Mouse (Mus musculus): ENCODE measurements around the gene Cd40. TPM values are rescaled to one million over a fixed set of nuclear protein-coding genes. Genes with fewer than 3 reads are reported as not detected.

The Cd40 gene
- polyA plus RNA-seq, 1 experiment = not detected

- Histone ChIP-seq H3K27ac (ENCODE audit: insufficient read depth, low read depth, low read length) (no peak overlapping the region), H3K4me3 (ENCODE audit: insufficient read depth, low read depth, low read length) (no peak overlapping the region), H3K4me1 (ENCODE audit: control insufficient read depth, insufficient read depth, low read length) (peaks cover 19% of the 10 kb centered on the region)
- TF ChIP-seq POLR2A (IDR thresholded peaks at IDR 0.05; ENCODE audit: insufficient read depth, low read depth, low read length) (no peak), CTCF (IDR thresholded peaks at IDR 0.05; ENCODE audit: insufficient read depth, low read depth, low read length) (no peak)
- WGBS = 46% methylated on average over 16 of the region's 16 CpGs
Measured at GRCm38 (mm10) chr2:165105513-165106079, 50.2 kb downstream of the Cd40 start.

- peaks cover 16% of the 10 kb centered on the region for H3K4me1 ChIP-seq (ENCODE audit: control insufficient read depth, insufficient read depth, low read length)
- WGBS = 26% methylated on average over 18 of the region's 18 CpGs
- H3K27ac ChIP-seq (ENCODE audit: insufficient read depth, low read depth, low read length) = no peak overlapping the region
- H3K4me3 ChIP-seq (ENCODE audit: insufficient read depth, low read depth, low read length) = no peak overlapping the region
- TF ChIP-seq CTCF (IDR thresholded peaks at IDR 0.05; ENCODE audit: insufficient read depth, low read depth, low read length) = no peak
- TF ChIP-seq POLR2A (IDR thresholded peaks at IDR 0.05; ENCODE audit: insufficient read depth, low read depth, low read length) = no peak
Measured at GRCm38 (mm10) chr2:165106585-165106984, 51.2 kb downstream of the Cd40 start.

GRCm38 (mm10) chr2:165112149-165112548, 56.7 kb downstream of the Cd40 start:
- Histone ChIP-seq H3K4me3 (ENCODE audit: insufficient read depth, low read depth, low read length) (no peak overlapping the region), H3K4me1 (ENCODE audit: control insufficient read depth, insufficient read depth, low read length) (peaks cover 11% of the 10 kb centered on the region), H3K27ac (ENCODE audit: insufficient read depth, low read depth, low read length) (no peak overlapping the region)
- peak; percentile 70; the same call in 1 of the 2 replicates for TF ChIP-seq CTCF (IDR thresholded peaks at IDR 0.05; ENCODE audit: insufficient read depth, low read depth, low read length)
- TF ChIP-seq POLR2A (IDR thresholded peaks at IDR 0.05; ENCODE audit: insufficient read depth, low read depth, low read length) = no peak
- WGBS = 15% methylated on average over 54 of the region's 54 CpGs

- Histone ChIP-seq H3K4me3 (ENCODE audit: insufficient read depth, low read depth, low read length) (no peak overlapping the region), H3K27ac (ENCODE audit: insufficient read depth, low read depth, low read length) (no peak overlapping the region), H3K4me1 (ENCODE audit: control insufficient read depth, insufficient read depth, low read length) (peaks cover 14% of the 10 kb centered on the region)
- 66% methylated on average over 11 of the region's 11 CpGs for WGBS
- TF ChIP-seq CTCF (IDR thresholded peaks at IDR 0.05; ENCODE audit: insufficient read depth, low read depth, low read length) (no peak), POLR2A (IDR thresholded peaks at IDR 0.05; ENCODE audit: insufficient read depth, low read depth, low read length) (no peak)
Measured at GRCm38 (mm10) chr2:165113733-165114132, 58.3 kb downstream of the Cd40 start.

- WGBS = 78% methylated on average over 9 of the region's 9 CpGs
- no peak overlapping the region for H3K4me3 ChIP-seq (ENCODE audit: insufficient read depth, low read depth, low read length)
- H3K4me1 ChIP-seq (ENCODE audit: control insufficient read depth, insufficient read depth, low read length) = peaks cover 25% of the 10 kb centered on the region
- no peak overlapping the region for H3K27ac ChIP-seq (ENCODE audit: insufficient read depth, low read depth, low read length)
- TF ChIP-seq CTCF (IDR thresholded peaks at IDR 0.05; ENCODE audit: insufficient read depth, low read depth, low read length) = no peak
- no peak for TF ChIP-seq POLR2A (IDR thresholded peaks at IDR 0.05; ENCODE audit: insufficient read depth, low read depth, low read length)
Measured at GRCm38 (mm10) chr2:165120765-165121164, 65.3 kb downstream of the Cd40 start.

- 35% methylated on average over 10 of the region's 10 CpGs for WGBS
- Histone ChIP-seq H3K4me1 (ENCODE audit: control insufficient read depth, insufficient read depth, low read length) (peaks cover 27% of the 10 kb centered on the region), H3K4me3 (ENCODE audit: insufficient read depth, low read depth, low read length) (no peak overlapping the region), H3K27ac (ENCODE audit: insufficient read depth, low read depth, low read length) (no peak overlapping the region)
- TF ChIP-seq POLR2A (IDR thresholded peaks at IDR 0.05; ENCODE audit: insufficient read depth, low read depth, low read length) (no peak), CTCF (IDR thresholded peaks at IDR 0.05; ENCODE audit: insufficient read depth, low read depth, low read length) (no peak)
Measured at GRCm38 (mm10) chr2:165121206-165121840, 65.9 kb downstream of the Cd40 start.

Other genes with a start within 250 kb of the Cd40 start
- gene Zswim1, start 232.9 kb upstream of the Cd40 start, polyA plus RNA-seq (2012; ENCODE audit: insufficient read depth, insufficient read length, low replicate concordance, missing spikeins) = not detected in 2 replicates
- gene Spata25, start 227.1 kb upstream of the Cd40 start, polyA plus RNA-seq (2012; ENCODE audit: insufficient read depth, insufficient read length, low replicate concordance, missing spikeins) = not detected in 2 replicates
- not detected in 2 replicates for gene Ctsa, start 222.8 kb upstream of the Cd40 start, polyA plus RNA-seq (2012; ENCODE audit: insufficient read depth, insufficient read length, low replicate concordance, missing spikeins)
- not detected in 2 replicates for gene Neurl2, start 222.2 kb upstream of the Cd40 start, polyA plus RNA-seq (2012; ENCODE audit: insufficient read depth, insufficient read length, low replicate concordance, missing spikeins)
- not detected in 2 replicates for gene Pltp, start 197.9 kb upstream of the Cd40 start, polyA plus RNA-seq (2012; ENCODE audit: insufficient read depth, insufficient read length, low replicate concordance, missing spikeins)
- not detected in 2 replicates for gene Pcif1, start 176.3 kb upstream of the Cd40 start, polyA plus RNA-seq (2012; ENCODE audit: insufficient read depth, insufficient read length, low replicate concordance, missing spikeins)
- not detected in 2 replicates for gene Zfp335, start 143.9 kb upstream of the Cd40 start, polyA plus RNA-seq (2012; ENCODE audit: insufficient read depth, insufficient read length, low replicate concordance, missing spikeins)
- not detected in 2 replicates for gene Mmp9, start 114.8 kb upstream of the Cd40 start, polyA plus RNA-seq (2012; ENCODE audit: insufficient read depth, insufficient read length, low replicate concordance, missing spikeins)
- not detected in 2 replicates for gene Slc12a5, start 94.8 kb upstream of the Cd40 start, polyA plus RNA-seq (2012; ENCODE audit: insufficient read depth, insufficient read length, low replicate concordance, missing spikeins)
- gene Ncoa5, start 20.8 kb upstream of the Cd40 start, polyA plus RNA-seq (2012; ENCODE audit: insufficient read depth, insufficient read length, low replicate concordance, missing spikeins) = not detected in 2 replicates
- gene 1700025C18Rik, start 35.1 kb downstream of the Cd40 start, polyA plus RNA-seq (2012; ENCODE audit: insufficient read depth, insufficient read length, low replicate concordance, missing spikeins) = not detected in 2 replicates
- gene Cdh22, start 179.2 kb downstream of the Cd40 start, polyA plus RNA-seq (2012; ENCODE audit: insufficient read depth, insufficient read length, low replicate concordance, missing spikeins) = not detected in 2 replicates
- not detected in 2 replicates for gene Slc35c2, start 232.2 kb downstream of the Cd40 start, polyA plus RNA-seq (2012; ENCODE audit: insufficient read depth, insufficient read length, low replicate concordance, missing spikeins)